Mouse (Mus musculus): ENCODE data around the gene Gm49721.
"Not testable (repeated sequence)": the region's sequence is repeated elsewhere in the genome, so short reads cannot be mapped to it uniquely, and the experiment has no call there.

- not testable (repeated sequence) for TF ChIP-seq POLR2A (IDR thresholded peaks at IDR 0.05; ENCODE audit: extremely low read depth, insufficient read depth, low read length); CTCF (IDR thresholded peaks at IDR 0.05; ENCODE audit: low read depth, low read length)
These were observed 18.4 kb upstream of the Gm49721 start for GRCm38 (mm10) chr17:6960349-6960748.

Measured in liver, adult 2 months (tissue).